Mouse (Mus musculus): ENCODE data around the gene Vps33a.

The Vps33a gene

GRCm38 (mm10) chr5:123572357-123573186, at the start of gene Vps33a:
TSS of gene Vps33a (minus strand) at chr5:123573038.
- peak; percentile 98 for DNase-seq (ENCODE audit: low read depth, low spot score)

GRCm38 (mm10) chr5:123622421-123622820, 49.6 kb upstream of the Vps33a start:
- peak; percentile 34 for DNase-seq (ENCODE audit: low read depth, low spot score)

GRCm38 (mm10) chr5:123618558-123618957, 45.7 kb upstream of the Vps33a start:
- no peak for DNase-seq (ENCODE audit: low read depth, low spot score)

GRCm38 (mm10) chr5:123614246-123614645, 41.4 kb upstream of the Vps33a start:
- DNase-seq (ENCODE audit: low read depth, low spot score) = no peak

GRCm38 (mm10) chr5:123609843-123610242, 37.0 kb upstream of the Vps33a start:
- peak; percentile 42 for DNase-seq (ENCODE audit: low read depth, low spot score)

GRCm38 (mm10) chr5:123609416-123609815, 36.6 kb upstream of the Vps33a start:
- DNase-seq (ENCODE audit: low read depth, low spot score) = no peak

GRCm38 (mm10) chr5:123607211-123607669, 34.4 kb upstream of the Vps33a start:
- DNase-seq (ENCODE audit: low read depth, low spot score) = no peak

- no peak for DNase-seq (ENCODE audit: low read depth, low spot score)
Measured at GRCm38 (mm10) chr5:123603496-123603895, 30.7 kb upstream of the Vps33a start.

- DNase-seq (ENCODE audit: low read depth, low spot score) = no peak
Measured at GRCm38 (mm10) chr5:123602174-123602573, 29.3 kb upstream of the Vps33a start.

GRCm38 (mm10) chr5:123599319-123599718, 26.5 kb upstream of the Vps33a start:
- no peak for DNase-seq (ENCODE audit: low read depth, low spot score)

GRCm38 (mm10) chr5:123593622-123594280, 20.9 kb upstream of the Vps33a start:
- DNase-seq (ENCODE audit: low read depth, low spot score) = no peak

GRCm38 (mm10) chr5:123580043-123580442, 7.2 kb upstream of the Vps33a start:
- DNase-seq (ENCODE audit: low read depth, low spot score) = no peak

- DNase-seq (ENCODE audit: low read depth, low spot score) = no peak
Measured at GRCm38 (mm10) chr5:123576696-123577095, 3.9 kb upstream of the Vps33a start.

- no peak for DNase-seq (ENCODE audit: low read depth, low spot score)
Measured at GRCm38 (mm10) chr5:123573362-123573761, 524 bp upstream of the Vps33a start.

- DNase-seq (ENCODE audit: low read depth, low spot score) = no peak
Measured at GRCm38 (mm10) chr5:123561128-123561527, 11.7 kb downstream of the Vps33a start.

- no peak for DNase-seq (ENCODE audit: low read depth, low spot score)
Measured at GRCm38 (mm10) chr5:123559588-123559987, 13.2 kb downstream of the Vps33a start.

- DNase-seq (ENCODE audit: low read depth, low spot score) = no peak
Measured at GRCm38 (mm10) chr5:123556451-123556850, 16.4 kb downstream of the Vps33a start.

GRCm38 (mm10) chr5:123555693-123556092, 17.1 kb downstream of the Vps33a start:
- DNase-seq (ENCODE audit: low read depth, low spot score) = no peak

GRCm38 (mm10) chr5:123533801-123534200, 39.0 kb downstream of the Vps33a start:
- no peak for DNase-seq (ENCODE audit: low read depth, low spot score)

GRCm38 (mm10) chr5:123530056-123530455, 42.8 kb downstream of the Vps33a start:
- no peak for DNase-seq (ENCODE audit: low read depth, low spot score)

GRCm38 (mm10) chr5:123528641-123529040, 44.2 kb downstream of the Vps33a start:
- DNase-seq (ENCODE audit: low read depth, low spot score) = no peak

GRCm38 (mm10) chr5:123525916-123526495, 46.8 kb downstream of the Vps33a start:
- DNase-seq (ENCODE audit: low read depth, low spot score) = no peak

Data from WW6 (cell line).